Mouse (Mus musculus): ENCODE measurements around the gene Pla2g12a.

- TF ChIP-seq CTCF (IDR thresholded peaks at IDR 0.05; ENCODE audit: borderline replicate concordance, control insufficient read depth, extremely low read depth, insufficient read depth, low read length, poor library complexity) (no peak), POLR2A (IDR thresholded peaks at IDR 0.05; ENCODE audit: control insufficient read depth, extremely low read depth, insufficient read depth, low read length, poor library complexity) (no peak)
Observed at GRCm38 (mm10) chr3:129887779-129888517, 9.5 kb downstream of the Pla2g12a start.
